Mouse (Mus musculus) urinary bladder, adult 18-20 months (tissue): ENCODE measurements around the gene Atp6v0d1.
"Not testable (repeated sequence)": the region's sequence is repeated elsewhere in the genome, so short reads cannot be mapped to it uniquely, and the experiment has no call there.

Experiments used
- DNase-seq, 2 experiments: peaks; one replicate each; pipeline ENCODE4 v3.0.0; 2022; ENCODE audit warnings: low spot score in 2 of 2, mixed read lengths in 2 of 2

The Atp6v0d1 gene

DNA sequence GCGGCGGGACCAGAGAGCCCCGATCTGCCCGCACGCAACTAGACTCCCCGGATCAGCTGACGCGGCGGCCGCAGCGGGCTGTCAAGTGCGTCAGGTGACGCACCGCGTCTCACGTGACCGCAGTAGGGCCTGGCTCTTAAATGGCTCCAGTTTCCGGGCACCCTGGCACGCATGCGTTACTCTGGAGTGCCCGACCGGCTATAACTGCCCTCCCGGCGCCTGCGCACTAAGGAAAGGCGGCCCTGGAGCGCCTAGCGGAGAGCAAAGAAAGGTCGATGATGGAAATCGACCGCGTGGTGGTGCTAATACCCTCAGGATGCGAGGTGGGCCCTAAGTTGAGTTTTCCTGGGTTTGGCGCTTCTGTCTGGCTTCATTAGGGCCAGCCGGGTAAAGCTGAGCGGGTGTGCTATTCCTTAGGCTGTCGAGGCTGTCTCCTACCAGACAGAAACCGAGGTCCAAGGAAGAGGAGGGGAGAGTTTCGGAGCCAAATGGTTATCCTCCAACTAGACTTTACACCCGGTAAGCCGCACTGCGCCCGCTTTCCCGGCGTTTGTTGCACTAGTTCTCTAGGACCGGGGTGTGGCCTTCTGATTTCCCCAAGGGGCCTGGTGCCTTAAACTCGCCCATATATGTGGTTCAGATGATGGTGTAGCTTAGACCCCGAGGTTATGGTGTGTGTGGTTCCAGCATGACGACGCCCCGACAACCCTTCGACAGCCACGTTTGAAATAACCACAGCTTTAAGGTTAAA is at the start of gene Atp6v0d1:
TSS of gene Atp6v0d1 (minus strand) at position 96 of the 751 bp plus-strand sequence.
- DNase-seq: peak; percentile 87 to 99

DNA sequence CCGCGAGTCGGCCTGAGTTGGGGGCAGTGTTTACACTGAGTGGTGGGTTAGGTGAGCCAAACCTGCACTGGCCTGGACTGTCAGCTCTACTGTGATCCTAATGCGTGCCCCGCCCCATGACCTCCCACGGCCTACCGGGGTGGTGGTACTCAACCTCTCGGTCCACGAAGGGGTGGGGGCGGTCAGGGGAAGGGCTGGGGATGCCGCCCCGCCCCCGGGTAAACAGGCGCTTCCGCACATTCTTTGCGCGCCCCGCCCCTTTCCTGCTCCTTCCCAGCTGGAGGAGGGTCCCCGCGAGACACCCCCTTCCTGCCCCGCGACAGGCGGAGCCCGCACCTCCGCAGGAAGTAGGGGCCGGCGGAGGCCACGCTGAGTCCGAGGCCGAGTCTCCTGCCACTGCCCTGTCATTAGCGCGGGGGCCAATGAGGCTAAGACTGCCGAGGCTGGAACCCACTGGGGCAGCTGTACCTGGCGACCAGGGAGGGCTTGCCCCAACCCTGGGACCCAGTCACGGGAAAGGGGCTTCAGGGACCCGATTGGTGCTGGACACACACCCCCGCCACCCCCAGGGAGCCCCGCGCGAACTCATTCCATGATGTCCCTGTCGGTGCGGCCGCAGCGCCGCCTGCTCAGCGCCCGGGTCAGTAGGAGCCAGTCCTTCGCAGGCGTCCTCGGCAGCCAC is 48.1 kb upstream of the Atp6v0d1 start:
- peak in 1 of 2 experiments; percentile 35 for DNase-seq

DNA sequence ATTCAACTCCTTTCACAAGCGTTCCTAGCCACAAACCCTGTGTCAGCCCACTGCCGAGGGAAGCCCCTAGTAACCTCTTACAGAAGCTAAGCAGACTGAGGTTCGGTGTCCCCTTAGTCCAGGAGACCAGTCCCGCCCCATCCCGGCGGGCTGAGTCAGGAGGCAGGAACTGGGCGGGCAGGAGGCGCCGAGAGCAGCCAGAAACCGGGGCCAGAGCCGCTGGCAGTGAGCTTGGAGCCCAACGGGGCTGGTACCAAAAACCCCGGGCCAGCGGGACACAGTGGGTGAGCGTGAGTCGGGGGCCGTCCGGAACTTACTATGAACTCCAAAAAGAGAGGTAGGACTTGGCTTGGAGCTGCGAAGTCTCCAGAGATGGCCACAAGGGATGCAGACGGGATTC is 47.2 kb upstream of the Atp6v0d1 start:
- DNase-seq: peak; percentile 31 to 42

- DNase-seq: no peak
These were observed 46.0 kb upstream of the Atp6v0d1 start for GRCm38 (mm10) chr8:105611836-105612235.

- no peak for DNase-seq
These were observed 43.9 kb upstream of the Atp6v0d1 start for GRCm38 (mm10) chr8:105609771-105610170.

GRCm38 (mm10) chr8:105609355-105609754 is 43.5 kb upstream of the Atp6v0d1 start:
- no peak for DNase-seq

- DNase-seq: no peak
These were observed 41.8 kb upstream of the Atp6v0d1 start for GRCm38 (mm10) chr8:105607684-105608083.

- DNase-seq: no peak
These were observed 41.2 kb upstream of the Atp6v0d1 start for GRCm38 (mm10) chr8:105607062-105607461.

- DNase-seq: peak; percentile 51 to 63
These were observed 40.6 kb upstream of the Atp6v0d1 start for GRCm38 (mm10) chr8:105606189-105607023.

DNA sequence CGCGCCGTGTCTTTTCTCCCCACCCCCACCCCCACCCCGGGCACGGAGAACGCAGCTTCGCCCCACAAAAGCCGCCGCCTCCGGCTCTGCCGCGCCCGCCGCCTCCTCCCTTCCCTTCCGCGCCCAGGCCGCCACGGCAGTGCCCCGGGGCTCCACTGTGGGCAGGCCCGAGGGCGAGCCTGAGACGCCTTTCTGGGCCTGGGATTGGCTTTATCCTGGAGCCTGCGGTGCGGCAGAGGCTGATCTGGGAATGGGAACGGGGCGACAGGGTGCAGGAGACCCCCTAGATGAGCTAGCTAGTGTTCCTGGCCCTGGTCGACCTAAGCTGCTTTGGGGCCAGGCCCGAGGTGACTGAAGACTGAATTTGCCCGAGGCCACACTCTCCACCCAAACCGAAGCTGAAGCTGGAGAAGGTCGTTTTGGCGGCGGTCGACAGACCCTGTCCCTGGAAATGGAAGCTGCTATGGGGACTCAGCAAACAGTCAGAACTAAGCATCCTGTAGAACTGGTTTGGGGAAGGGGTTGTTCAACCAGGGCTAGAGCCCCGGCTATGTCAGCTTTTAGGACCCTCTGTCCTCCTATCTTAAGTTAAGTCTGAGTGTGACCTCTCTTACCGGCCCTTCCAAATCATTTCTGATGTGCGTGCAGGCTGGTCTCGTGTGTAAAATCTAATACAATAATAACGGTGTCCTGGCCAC is 39.8 kb upstream of the Atp6v0d1 start:
- DNase-seq: peak; percentile 28 to 61

- DNase-seq: peak; percentile 63 to 77
These were observed 39.0 kb upstream of the Atp6v0d1 start, which contains the start of gene Ripor1 for GRCm38 (mm10) chr8:105604804-105605381. Gene Ripor1 (plus strand): TSS chr8:105605255.

DNA sequence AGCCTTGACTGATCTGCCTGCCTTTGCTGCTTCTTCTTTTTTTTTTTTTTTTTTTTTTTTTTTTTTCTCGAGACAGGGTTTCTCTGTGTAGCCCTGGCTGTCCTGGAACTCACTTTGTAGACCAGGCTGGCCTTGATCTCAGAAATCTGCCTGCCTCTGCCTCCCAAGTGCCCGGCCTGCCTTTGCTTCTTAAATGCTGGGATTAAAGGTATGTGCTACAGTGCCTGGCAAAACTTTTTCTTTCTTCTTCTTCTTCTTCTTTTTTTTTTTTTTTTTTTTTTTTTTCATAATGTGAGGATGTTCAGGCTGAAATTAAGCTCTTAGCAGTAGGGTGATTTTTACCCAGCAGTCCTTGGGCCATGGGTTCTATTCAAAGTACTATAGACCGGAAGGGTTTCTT is 36.7 kb upstream of the Atp6v0d1 start:
- not testable (repeated sequence) for DNase-seq

- DNase-seq: no peak
These were observed 35.5 kb upstream of the Atp6v0d1 start for GRCm38 (mm10) chr8:105601301-105601700.

DNA sequence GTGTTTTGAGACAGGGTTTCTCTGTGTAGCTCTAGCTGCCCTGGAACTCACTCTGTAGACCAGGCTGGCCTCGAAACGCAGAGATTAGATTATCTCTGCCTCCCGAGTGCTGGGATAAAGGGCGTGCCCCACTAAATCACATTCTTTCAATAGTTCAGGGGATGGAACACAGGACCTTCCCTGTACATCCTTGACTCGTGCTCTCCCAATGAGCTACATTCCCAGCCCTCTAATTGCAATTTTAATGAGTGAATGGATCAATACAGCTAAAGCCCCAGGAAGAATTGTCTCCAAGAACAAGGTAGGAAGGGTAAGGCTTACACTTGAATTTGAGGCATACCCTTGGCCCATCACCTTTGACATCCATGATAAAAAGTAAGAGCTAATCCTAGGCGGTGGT is 32.9 kb upstream of the Atp6v0d1 start:
- DNase-seq: no peak

DNA sequence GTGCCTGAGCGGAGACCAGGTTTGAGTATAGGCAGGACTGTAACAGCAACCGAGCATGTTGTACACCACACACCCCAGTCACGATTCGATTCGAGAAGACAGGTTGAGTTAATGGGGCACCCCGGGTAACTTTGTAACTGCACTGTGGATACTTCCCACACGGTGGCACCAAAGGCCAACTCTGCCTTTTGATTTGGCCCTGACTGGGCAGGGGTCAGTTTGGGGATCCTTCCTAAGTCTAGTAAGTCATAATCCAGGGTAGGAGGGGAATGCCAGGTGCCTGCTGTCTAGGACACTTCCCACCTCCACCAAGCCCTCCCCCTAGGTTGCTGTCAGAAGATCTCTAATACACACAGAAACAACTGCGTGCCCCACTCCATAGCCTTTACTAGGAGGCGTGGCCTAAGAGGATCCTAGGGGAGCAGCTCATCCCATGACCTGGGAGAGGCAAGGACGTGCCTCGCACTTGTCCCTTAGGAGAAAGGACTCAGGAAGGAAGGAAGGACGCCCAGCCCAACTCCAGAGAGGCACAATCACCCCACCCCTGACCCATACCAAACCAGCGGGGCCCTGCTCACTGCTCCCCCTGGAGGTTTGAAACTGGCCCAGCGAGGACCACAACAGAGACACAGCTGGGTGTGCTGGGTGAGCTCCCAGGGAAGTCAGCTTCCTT is 30.7 kb upstream of the Atp6v0d1 start:
- peak; percentile 48 to 75 for DNase-seq

- DNase-seq: no peak
These were observed 28.8 kb upstream of the Atp6v0d1 start for GRCm38 (mm10) chr8:105594451-105595242.

DNA sequence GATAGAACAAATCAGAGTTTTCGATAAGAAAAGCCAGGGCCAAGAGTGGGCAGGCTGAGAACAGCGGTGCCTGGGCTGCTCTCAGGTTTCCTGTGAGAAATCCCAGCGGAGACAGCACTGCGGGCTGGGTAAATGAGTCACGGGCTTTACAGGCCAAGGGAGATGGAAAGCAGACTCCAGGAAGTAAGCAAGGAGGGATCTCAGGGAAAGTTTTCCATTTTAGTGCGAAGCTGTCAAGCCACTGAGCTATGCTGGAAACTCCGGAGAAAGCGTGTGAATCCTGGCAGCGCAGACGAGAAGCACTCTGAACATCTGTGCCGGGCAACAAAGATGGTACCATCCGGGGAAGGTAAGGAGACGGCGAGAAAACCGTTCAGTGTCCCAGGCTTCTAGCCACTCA is 28.0 kb upstream of the Atp6v0d1 start:
- DNase-seq: peak in 1 of 2 experiments; percentile 50

DNA sequence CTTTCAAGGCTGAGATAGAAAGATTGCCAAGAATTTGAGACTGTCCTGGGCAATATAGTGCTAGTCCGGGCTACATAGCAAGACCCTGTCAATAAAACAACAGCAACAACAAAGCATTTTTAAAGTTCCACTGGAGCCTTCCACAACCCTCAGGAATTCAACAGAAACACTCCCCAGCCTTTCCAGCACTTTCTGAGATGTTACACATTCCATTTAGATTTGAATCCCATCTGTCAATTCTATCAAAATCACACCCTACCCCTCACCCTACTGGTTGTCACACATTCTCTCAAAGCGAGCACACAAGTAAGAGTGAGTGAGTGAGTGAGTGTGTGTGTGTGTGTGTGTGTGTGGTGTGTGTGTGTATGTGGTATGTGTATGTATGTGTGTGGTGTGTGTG is 26.6 kb upstream of the Atp6v0d1 start:
- no peak for DNase-seq

GRCm38 (mm10) chr8:105579719-105580118 is 13.9 kb upstream of the Atp6v0d1 start:
- no peak for DNase-seq

DNA sequence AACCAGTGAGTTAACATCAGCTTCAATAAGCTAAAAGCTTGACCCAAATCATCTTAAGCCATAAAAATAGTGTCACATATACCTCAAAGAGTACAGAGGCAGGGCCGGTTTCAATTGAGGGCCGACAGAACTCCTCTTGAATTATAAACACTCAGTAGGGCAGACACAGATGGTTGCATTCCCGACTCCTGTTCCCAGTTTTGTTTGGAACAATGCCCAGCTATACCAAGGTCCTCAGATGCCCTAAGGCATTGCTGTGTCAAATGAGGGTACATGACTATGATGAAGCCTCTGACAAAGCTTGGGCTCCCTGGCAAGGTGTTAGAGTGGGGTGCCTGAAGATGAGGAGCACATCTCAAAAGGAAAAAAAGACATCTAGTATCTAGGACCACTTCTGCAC is 9.7 kb upstream of the Atp6v0d1 start:
- DNase-seq: no peak
